Mouse (Mus musculus) kidney, postnatal 0 days (tissue): ENCODE measurements around the gene Sphk1. TPM values are rescaled to one million over a fixed set of nuclear protein-coding genes. Genes with fewer than 3 reads are reported as not detected.

Source experiments
- ATAC-seq: fragments of 200-750 bp; cut with Nextera tagmentation; replicated peaks from 2 replicates; pipeline ENCODE4 v1.8.0; 2017; ENCODE audit warnings: low read depth, moderate number of reproducible peaks, moderate TSS enrichment, moderate library complexity; ENCODE audit not compliant: low FRiP score
- DNase-seq: peaks from one replicate; pipeline ENCODE4 v3.0.0-alpha.2; 2016; ENCODE audit warnings: low spot score
- H3K27ac ChIP-seq: fragments of 300-500 bp; sonication (generic); 2 replicates; pipeline ENCODE4 v1.5.1; 2014; ENCODE audit warnings: mild to moderate bottlenecking
- H3K27me3 ChIP-seq: fragments of 300-500 bp; sonication (generic); 2 replicates; pipeline ENCODE4 v1.6.1; 2014; ENCODE audit warnings: low read length, mixed read lengths; ENCODE audit not compliant: insufficient read depth
- H3K36me3 ChIP-seq: fragments of 300-500 bp; sonication (generic); 2 replicates; pipeline ENCODE4 v1.6.1; 2014; ENCODE audit warnings: low read length, mixed read lengths; ENCODE audit not compliant: insufficient read depth
- H3K4me1 ChIP-seq: fragments of 300-500 bp; sonication (generic); replicated peaks from 2 replicates; pipeline ENCODE4 v1.6.1; 2014; ENCODE audit warnings: antibody characterized with exemption, low read length, mixed read lengths; ENCODE audit not compliant: insufficient read depth
- H3K4me2 ChIP-seq: fragments of 300-500 bp; sonication (generic); 2 replicates; pipeline ENCODE4 v1.6.1; 2014; ENCODE audit warnings: mild to moderate bottlenecking, low read length, moderate library complexity, mixed read lengths
- H3K4me3 ChIP-seq: fragments of 300-500 bp; sonication (generic); replicated peaks from 2 replicates; pipeline ENCODE4 v1.5.1; 2014; ENCODE audit warnings: low read depth, low read length
- H3K9ac ChIP-seq: fragments of 300-500 bp; sonication (generic); 2 replicates; pipeline ENCODE4 v1.6.1; 2014; ENCODE audit warnings: low read depth, low read length
- H3K9me3 ChIP-seq: fragments of 300-500 bp; sonication (generic); replicated peaks from 2 replicates; pipeline ENCODE4 v1.6.1; 2016; ENCODE audit warnings: low read length, inconsistent platforms, mixed read lengths
- CTCF ChIP-seq: IDR thresholded peaks from 2 replicates; pipeline ENCODE4 v1.5.1; 2016; ENCODE audit warnings: antibody characterized with exemption, low read depth, mild to moderate bottlenecking, moderate library complexity
- WGBS: fragments of 180-500 bp; shearing (Covaris S2); extraction: QIAGEN DNeasy Blood & Tissue Kit; methylation state at CpG from one replicate; pipeline ENCODE4 v1.1.7; 2014; 5-methylcytosine and 5-hydroxymethylcytosine counted together
- polyA plus RNA-seq: library from polyadenylated mRNA; unstranded; fragments of >200 nt; fragmentation: Nextera tagmentation; extraction: Ambion mirVana; gene quantifications from 2 replicates; pipeline ENCODE4 v1.2.1, GENCODE M21; 2015

Gene Sphk1
- polyA plus RNA-seq, 1 experiment from 2014 or later = 9.0 TPM

GRCm38 (mm10) chr11:116494474-116495174 is 36.1 kb upstream of the Sphk1 start:
- Histone ChIP-seq H3K4me1 (peaks cover 6% of the 10 kb centered on the region; the same call in 1 of the 2 replicates), H3K4me3 (no peak overlapping the region), H3K9ac (no peak overlapping the region), H3K27me3 (no peaks in the 10 kb centered on the region), H3K4me2 (no peak overlapping the region), H3K27ac (peak overlapping the region; percentile 85), H3K36me3 (no peaks in the 10 kb centered on the region), H3K9me3 (no peaks in the 10 kb centered on the region)
- TF ChIP-seq CTCF = no peak
- WGBS = 25% methylated on average over 13 of the region's 13 CpGs
- ATAC-seq (no peak), DNase-seq (peak; percentile 92)

DNA sequence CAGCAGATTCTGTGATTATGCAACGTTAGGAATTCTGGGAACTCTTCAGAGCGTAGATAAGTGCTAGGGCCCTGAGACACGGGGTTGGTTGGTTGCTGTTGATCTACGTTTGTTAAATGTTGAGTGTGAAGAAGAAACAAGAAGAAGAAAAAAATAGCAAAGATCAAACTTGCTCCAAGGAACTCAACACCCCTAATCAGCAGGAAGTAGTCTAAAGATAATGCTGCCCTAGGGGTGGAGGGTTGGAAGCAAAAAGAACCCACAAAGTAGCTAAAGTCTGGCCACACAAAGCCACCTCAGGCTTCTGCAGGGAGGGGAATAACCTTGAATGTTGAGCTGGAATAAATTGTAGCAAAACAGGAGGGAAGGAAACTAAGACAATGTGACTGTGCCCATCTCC is 33.4 kb upstream of the Sphk1 start:
- Histone ChIP-seq H3K27me3 (no peaks in the 10 kb centered on the region), H3K27ac (no peak overlapping the region), H3K4me3 (no peak overlapping the region), H3K36me3 (no peaks in the 10 kb centered on the region), H3K9ac (no peak overlapping the region), H3K4me2 (no peak overlapping the region), H3K4me1 (0 out of 2 replicates have a peak, but pooled peaks cover 3% of the 10 kb centered on the region), H3K9me3 (no peaks in the 10 kb centered on the region)
- ATAC-seq (no peak), DNase-seq (no peak)
- WGBS = 82% methylated on average over 4 of the region's 4 CpGs
- TF ChIP-seq CTCF = no peak

DNA sequence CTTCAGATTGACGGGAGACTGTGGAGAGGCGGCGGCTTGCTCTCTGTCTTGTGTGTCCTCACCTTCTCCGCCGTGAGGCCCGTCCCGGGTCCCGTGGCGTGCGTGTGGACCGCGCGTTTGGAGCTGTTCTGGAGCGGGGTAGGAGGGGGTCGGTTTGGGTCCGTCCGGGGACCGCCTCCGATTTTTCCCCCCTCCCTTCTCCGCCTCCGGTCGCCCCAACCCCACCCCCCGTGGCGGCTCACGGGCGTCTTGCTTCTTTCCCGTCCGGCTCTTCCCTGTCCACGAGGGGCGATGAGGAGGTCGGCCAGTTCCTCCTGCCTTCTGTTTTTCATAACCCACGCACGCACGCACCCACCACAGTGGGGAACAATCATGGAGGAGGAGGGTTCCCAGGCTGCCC is 32.1 kb upstream of the Sphk1 start:
- 0 out of 2 replicates have a peak, but pooled peaks cover 3% of the 10 kb centered on the region for H3K4me1 ChIP-seq
- 23% methylated on average over 34 of the region's 34 CpGs for WGBS
- H3K9ac ChIP-seq = peak overlapping the region; percentile 40
- peak overlapping the region; percentile 45 for H3K4me2 ChIP-seq
- H3K27me3 ChIP-seq = no peaks in the 10 kb centered on the region
- DNase-seq (no peak), ATAC-seq (no peak)
- peak overlapping the region; percentile 13; the same call in 1 of the 2 replicates for H3K4me3 ChIP-seq
- H3K27ac ChIP-seq = no peak overlapping the region
- H3K9me3 ChIP-seq = no peaks in the 10 kb centered on the region
- no peaks in the 10 kb centered on the region for H3K36me3 ChIP-seq
- no peak for TF ChIP-seq CTCF

GRCm38 (mm10) chr11:116499018-116499417 is 31.7 kb upstream of the Sphk1 start:
- no peak overlapping the region for H3K9ac ChIP-seq
- peak overlapping the region; percentile 45 for H3K4me2 ChIP-seq
- DNase-seq (no peak), ATAC-seq (no peak)
- H3K27ac ChIP-seq = no peak overlapping the region
- 0 out of 2 replicates have a peak, but pooled peaks have one; percentile 8 for TF ChIP-seq CTCF
- H3K36me3 ChIP-seq = no peaks in the 10 kb centered on the region
- no peaks in the 10 kb centered on the region for H3K27me3 ChIP-seq
- peak overlapping the region; percentile 13; the same call in 1 of the 2 replicates for H3K4me3 ChIP-seq
- no peaks in the 10 kb centered on the region for H3K9me3 ChIP-seq
- WGBS = 49% methylated on average over 6 of the region's 6 CpGs
- 0 out of 2 replicates have a peak, but pooled peaks cover 3% of the 10 kb centered on the region for H3K4me1 ChIP-seq

DNA sequence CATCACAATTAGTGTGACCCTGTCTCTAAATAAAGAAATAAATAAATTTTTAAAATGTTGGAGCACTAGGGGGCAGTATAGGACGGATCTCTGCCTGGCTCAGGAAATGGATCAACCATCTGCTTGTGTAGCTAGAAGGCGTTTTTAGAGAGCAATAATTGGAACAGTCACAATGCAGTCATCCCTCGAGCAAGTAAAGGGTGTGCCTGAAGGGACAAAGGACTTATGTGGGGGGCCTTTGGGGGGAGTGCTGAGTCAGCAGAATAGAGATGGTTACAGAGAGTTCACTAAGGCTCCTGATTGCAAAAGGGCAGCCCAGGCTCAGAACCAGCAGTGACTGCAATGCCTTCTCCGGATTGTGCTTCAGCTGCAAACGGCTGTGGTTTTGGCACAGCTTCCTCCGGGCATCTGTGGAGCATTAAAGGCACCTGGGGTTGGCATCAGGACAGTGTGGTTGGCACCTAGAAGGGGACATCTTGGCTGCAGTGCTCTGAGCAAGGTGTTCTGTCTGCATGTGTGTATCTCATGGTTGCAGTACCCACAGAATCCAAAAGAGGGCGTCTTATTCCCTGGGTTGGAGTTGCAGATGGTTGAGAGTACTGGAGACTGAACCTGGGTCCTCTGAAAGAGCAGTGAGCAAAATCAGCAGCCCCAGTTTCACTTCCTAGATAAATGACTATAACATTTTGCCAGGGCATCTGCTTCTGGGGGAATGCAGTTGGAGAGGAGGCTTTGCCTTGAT is 29.5 kb upstream of the Sphk1 start:
- no peak overlapping the region for H3K4me3 ChIP-seq
- WGBS = 27% methylated on average over 7 of the region's 7 CpGs
- peak; percentile 87 for DNase-seq
- no peaks in the 10 kb centered on the region for H3K4me1 ChIP-seq
- H3K27me3 ChIP-seq = no peaks in the 10 kb centered on the region
- no peaks in the 10 kb centered on the region for H3K9me3 ChIP-seq
- no peak overlapping the region for H3K4me2 ChIP-seq
- 0 out of 2 replicates have a peak, but pooled peaks have one; percentile 51 for ATAC-seq
- no peaks in the 10 kb centered on the region for H3K36me3 ChIP-seq
- peak; percentile 83 for TF ChIP-seq CTCF
- H3K27ac ChIP-seq = no peak overlapping the region
- no peak overlapping the region for H3K9ac ChIP-seq

DNA sequence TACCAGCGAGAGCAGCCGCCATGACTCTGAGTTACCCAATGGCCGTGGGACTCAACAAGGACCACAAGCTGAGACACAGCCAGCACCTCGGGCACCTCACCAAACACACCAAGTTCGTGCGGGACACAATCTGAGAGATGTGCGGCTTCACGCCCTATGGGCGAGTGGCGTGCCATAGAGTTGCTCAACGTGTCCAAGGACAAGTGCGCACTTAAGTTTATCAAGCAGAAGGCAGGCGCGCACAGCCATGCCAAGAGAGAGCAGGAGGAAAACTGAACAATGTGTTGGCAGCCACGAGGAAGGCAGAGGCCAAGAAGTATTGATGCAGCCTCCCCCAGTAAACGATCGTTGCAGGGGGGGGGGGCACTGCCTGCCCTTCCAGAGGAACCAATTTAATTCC is 26.2 kb upstream of the Sphk1 start:
- no peaks in the 10 kb centered on the region for H3K4me1 ChIP-seq
- no peaks in the 10 kb centered on the region for H3K9me3 ChIP-seq
- TF ChIP-seq CTCF = no peak
- no peaks in the 10 kb centered on the region for H3K36me3 ChIP-seq
- no peaks in the 10 kb centered on the region for H3K27me3 ChIP-seq
- DNase-seq = no peak
- 86% methylated on average over 17 of the region's 17 CpGs for WGBS
- no peak overlapping the region for H3K4me2 ChIP-seq
- no peak overlapping the region for H3K27ac ChIP-seq
- H3K9ac ChIP-seq = no peak overlapping the region
- no peak overlapping the region for H3K4me3 ChIP-seq
- ATAC-seq = no peak
